Mouse (Mus musculus) erythroblast, embryonic 14.5 days (primary cell): ENCODE data around the gene Nop53.

Experiments used
- GATA1 ChIP-seq: IDR thresholded peaks from 2 replicates; pipeline ENCODE4 v1.6.1; 2012; ENCODE audit warnings: low read length, inconsistent platforms, mixed read lengths
- TAL1 ChIP-seq: IDR thresholded peaks from 3 replicates; pipeline ENCODE4 v1.6.1; 2012; ENCODE audit warnings: low read length, inconsistent platforms, mixed read lengths

DNA sequence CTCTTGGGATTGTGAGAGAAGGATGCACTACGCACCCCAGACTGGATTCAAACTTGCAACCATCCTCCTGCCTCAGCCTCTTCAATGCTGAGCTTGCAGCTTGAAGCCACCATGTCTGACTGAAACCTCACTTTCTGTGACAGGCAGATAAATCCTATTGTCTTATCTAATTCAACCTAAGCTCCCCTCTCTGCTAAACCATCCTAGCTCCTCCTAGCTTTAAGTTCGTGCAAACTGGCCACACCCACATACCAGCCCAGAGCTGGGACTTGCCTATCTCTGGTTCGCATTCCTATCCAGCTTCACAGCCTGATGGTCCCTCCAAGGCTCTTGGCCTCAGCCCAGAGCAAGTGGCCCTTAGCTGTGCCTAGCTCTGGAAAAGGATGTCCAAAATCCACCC, 6.5 kb upstream of the Nop53 start:
- TF ChIP-seq GATA1 (peak; percentile 37; the same call in 1 of the 2 replicates), TAL1 (peak; percentile 51; the same call in 2 of the 3 replicates)
